Mouse (Mus musculus): ENCODE data around the gene Iqca. TPM values are rescaled to one million over a fixed set of nuclear protein-coding genes. Genes with fewer than 3 reads are reported as not detected.

Iqca gene
- polyA plus RNA-seq, 1 experiment from 2014 or later, result 0.20 TPM

DNA sequence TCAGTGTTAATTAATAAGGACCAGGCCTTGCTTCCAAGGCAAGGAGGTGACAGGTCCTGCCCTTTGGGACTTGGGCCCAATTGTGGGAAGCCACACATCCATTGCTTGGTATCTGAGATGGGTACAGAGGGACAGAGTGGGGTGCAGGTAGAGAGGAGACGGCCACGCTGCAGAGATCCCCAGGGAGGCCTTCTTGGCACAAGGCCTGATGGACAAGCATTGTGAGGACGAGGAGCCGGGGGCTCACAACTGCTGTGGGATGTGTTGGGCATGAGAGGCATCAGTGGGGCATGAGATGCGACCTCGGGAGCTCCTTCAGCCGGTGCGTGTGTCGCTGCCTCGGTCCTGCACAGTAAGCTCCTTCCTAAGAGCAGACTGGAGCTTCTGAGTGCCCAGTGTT, 66.7 kb downstream of the Iqca start:
- no peak overlapping the region for H3K4me3 ChIP-seq
- no peak for DNase-seq (ENCODE audit: low spot score)
- H3K27ac ChIP-seq (replicated peaks), result 0 out of 2 replicates have a peak overlapping the region, but pooled peaks have one; percentile 3
- WGBS, result 81% methylated on average over 10 of the region's 10 CpGs
- peaks cover 20% of the 10 kb centered on the region; the same call in 1 of the 2 replicates for H3K4me1 ChIP-seq
- no peaks in the 10 kb centered on the region for H3K36me3 ChIP-seq (replicated peaks)
- no peaks in the 10 kb centered on the region for H3K27me3 ChIP-seq (replicated peaks; ENCODE audit: low read depth, poor library complexity, severe bottlenecking)
- peaks cover 2% of the 10 kb centered on the region; the same call in 1 of the 2 replicates for H3K9me3 ChIP-seq

DNA sequence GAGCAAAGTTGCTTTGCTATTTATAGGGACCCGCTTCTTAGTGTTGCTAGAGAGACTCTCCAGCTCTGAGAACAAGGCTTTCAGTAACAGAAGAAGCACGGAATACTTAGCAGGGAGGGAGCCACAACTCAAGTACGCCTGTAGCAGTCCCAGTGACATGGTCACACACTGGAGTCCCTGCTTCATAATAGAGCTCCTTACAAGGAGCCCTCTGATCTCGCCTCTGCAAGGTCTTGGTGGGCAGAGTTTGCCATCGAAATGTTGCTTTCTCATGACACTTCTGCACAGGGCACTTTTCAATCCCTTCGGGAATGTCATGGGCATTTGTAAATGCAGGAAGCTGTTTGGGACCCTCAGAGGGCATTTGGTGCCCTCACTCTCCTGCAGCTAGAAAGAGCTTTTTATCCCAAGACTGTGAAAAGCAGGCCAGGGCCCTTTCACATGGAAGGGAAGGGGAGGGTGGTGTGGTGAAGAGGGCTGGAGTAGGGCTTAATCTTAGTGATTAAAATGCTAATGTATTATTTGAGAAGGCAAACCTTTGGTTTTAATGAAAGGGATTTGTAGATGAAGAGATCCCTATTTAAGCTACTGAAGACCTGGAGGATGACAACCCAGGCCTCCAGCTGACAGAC, 67.6 kb downstream of the Iqca start:
- Histone ChIP-seq H3K4me3 (no peak overlapping the region), H3K27me3 (replicated peaks; ENCODE audit: low read depth, poor library complexity, severe bottlenecking) (no peaks in the 10 kb centered on the region), H3K9me3 (peaks cover 2% of the 10 kb centered on the region; the same call in 1 of the 2 replicates), H3K27ac (replicated peaks) (no peak overlapping the region), H3K36me3 (replicated peaks) (no peaks in the 10 kb centered on the region), H3K4me1 (peaks cover 20% of the 10 kb centered on the region; the same call in 1 of the 2 replicates)
- no peak for DNase-seq (ENCODE audit: low spot score)
- 45% methylated on average over 6 of the region's 6 CpGs for WGBS

DNA sequence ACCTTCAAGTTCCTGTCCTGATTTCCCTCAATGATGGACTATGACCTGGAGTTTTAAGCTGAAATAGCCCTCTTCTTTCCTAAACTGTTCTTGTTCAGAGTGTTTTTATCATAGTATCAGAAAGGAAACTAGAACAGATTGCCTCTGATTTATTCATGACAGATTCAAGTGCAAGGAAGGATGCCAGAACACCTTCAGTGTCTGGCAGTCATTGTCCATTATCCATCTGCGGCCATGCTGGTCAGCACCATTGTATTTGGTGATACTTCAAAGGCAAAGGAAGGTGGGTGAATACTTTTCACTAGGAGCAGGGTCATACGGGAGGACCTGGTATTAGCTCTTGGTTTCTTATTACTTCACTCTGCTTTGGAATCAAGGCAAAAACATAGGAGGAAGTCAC, 76.9 kb downstream of the Iqca start:
- no peak for DNase-seq (ENCODE audit: low spot score)
- Histone ChIP-seq H3K4me1 (no peaks in the 10 kb centered on the region; the same call in 1 of the 2 replicates), H3K9me3 (no peaks in the 10 kb centered on the region), H3K27me3 (replicated peaks; ENCODE audit: low read depth, poor library complexity, severe bottlenecking) (no peaks in the 10 kb centered on the region), H3K27ac (replicated peaks) (no peak overlapping the region), H3K4me3 (no peak overlapping the region), H3K36me3 (replicated peaks) (no peaks in the 10 kb centered on the region)
- 90% methylated on average over 2 of the region's 2 CpGs for WGBS

DNA sequence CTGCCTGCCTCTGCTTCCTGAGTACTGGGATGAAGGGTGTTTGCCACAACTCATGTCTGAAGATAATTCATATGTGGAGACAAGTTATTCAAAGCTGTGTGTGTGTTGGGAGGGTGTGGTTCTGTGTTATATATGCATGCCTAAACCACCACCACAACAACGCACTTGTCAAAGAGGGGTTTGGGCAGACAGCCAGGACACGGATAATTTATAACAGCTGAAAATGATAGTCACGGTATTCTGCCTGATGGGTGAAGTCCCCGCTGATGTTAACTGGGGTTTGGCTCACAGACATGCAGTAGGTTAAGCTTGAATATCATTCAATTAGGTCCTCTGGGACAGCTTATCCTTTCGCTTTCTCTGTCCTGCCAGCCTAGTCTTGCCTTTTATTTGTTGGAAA, 78.4 kb downstream of the Iqca start:
- Histone ChIP-seq H3K4me1 (peaks cover 5% of the 10 kb centered on the region; the same call in 1 of the 2 replicates), H3K36me3 (replicated peaks) (no peaks in the 10 kb centered on the region), H3K4me3 (no peak overlapping the region), H3K27me3 (replicated peaks; ENCODE audit: low read depth, poor library complexity, severe bottlenecking) (no peaks in the 10 kb centered on the region), H3K27ac (replicated peaks) (no peak overlapping the region), H3K9me3 (no peaks in the 10 kb centered on the region)
- 75% methylated on average over 5 of the region's 5 CpGs for WGBS
- no peak for DNase-seq (ENCODE audit: low spot score)

DNA sequence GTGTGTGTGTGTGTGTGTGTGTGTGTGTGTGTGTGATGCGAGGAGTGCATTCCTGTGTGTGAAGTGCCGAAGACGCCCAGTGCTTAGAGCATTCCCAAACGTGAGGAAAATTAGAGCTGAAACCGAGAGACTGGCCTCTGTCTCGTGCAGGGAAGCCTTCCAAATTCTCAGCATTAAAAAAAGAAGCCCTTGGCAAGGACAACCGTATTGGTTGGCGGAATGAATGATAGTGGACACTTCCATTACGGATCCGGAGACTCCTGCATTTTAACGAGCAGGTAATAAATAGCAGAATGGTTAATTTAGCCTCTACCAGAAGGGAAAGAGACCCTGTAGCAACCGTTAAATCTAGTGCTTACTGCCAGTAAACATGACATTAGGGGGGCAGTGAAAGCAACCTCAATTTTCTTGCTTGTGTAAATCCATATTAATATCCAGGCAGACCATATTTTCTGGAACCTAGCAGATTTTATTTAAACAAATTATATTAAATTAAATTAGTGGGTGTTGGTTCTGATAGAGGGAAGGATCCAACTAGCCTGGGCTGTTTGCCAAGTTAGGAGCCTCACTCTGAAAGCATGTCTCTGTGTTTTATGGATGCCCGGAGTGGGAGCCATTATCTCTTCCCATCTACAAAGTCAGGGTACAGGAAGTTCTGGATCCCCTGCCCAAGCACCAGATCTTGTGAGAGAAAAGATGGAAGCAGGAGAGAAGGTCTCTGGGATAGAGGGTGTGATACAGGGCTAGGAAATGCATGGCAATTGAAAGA, 81.2 kb downstream of the Iqca start:
- H3K27ac ChIP-seq (replicated peaks), result no peak overlapping the region
- H3K9me3 ChIP-seq, result no peaks in the 10 kb centered on the region
- no peak for DNase-seq (ENCODE audit: low spot score)
- 88% methylated on average over 13 of the region's 13 CpGs for WGBS
- no peaks in the 10 kb centered on the region for H3K36me3 ChIP-seq (replicated peaks)
- H3K4me1 ChIP-seq, result peaks cover 9% of the 10 kb centered on the region
- peaks cover 6% of the 10 kb centered on the region; the same call in 1 of the 2 replicates for H3K27me3 ChIP-seq (replicated peaks; ENCODE audit: low read depth, poor library complexity, severe bottlenecking)
- no peak overlapping the region for H3K4me3 ChIP-seq

DNA sequence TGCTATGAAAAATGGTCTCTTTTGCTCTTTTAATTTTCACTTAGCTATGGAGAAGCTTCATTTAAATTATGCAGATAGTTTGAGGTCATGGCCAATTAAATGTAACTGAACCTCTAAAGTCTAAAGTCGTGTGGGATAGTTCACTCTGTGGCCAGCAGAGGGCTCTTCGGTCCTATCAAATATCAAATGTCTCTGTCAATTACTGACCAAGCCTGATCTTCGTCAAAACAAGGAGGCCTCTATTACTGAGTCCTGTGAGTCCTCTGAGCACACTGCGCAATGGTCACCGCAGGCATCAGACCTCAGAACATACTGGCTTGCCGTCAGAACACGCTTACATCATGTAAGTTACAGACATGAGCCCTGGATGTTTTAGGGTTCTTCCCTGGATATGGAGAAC, 92.6 kb downstream of the Iqca start:
- no peaks in the 10 kb centered on the region for H3K9me3 ChIP-seq
- peaks cover 27% of the 10 kb centered on the region for H3K27me3 ChIP-seq (replicated peaks; ENCODE audit: low read depth, poor library complexity, severe bottlenecking)
- DNase-seq (ENCODE audit: low spot score), result peak; percentile 66
- peaks cover 15% of the 10 kb centered on the region for H3K4me1 ChIP-seq
- no peaks in the 10 kb centered on the region for H3K36me3 ChIP-seq (replicated peaks)
- no peak overlapping the region for H3K27ac ChIP-seq (replicated peaks)
- WGBS, result 21% methylated on average over 7 of the region's 7 CpGs
- no peak overlapping the region for H3K4me3 ChIP-seq

DNA sequence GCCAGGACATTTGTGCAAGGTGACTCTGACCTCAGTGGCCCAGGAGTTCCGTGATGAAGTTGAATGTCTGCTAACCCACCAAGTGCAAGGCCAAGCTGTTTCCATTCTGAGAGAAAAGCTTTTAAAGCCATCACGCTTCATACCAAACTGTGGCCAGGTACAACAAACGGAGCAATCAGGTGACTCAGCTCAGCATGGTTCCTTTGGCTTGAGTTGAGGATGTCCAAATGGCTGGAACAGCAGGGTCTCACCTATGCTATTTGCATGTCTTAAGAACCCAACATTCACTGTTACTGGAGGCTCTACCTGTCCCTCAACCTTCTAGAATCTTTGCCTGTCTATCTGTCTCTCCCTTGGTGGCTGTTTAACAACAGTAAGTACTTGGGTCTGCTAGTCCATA, 93.1 kb downstream of the Iqca start:
- 63% methylated on average over 3 of the region's 3 CpGs for WGBS
- no peaks in the 10 kb centered on the region for H3K9me3 ChIP-seq
- no peak for DNase-seq (ENCODE audit: low spot score)
- H3K36me3 ChIP-seq (replicated peaks), result no peaks in the 10 kb centered on the region
- no peak overlapping the region for H3K4me3 ChIP-seq
- peaks cover 16% of the 10 kb centered on the region for H3K4me1 ChIP-seq
- peaks cover 29% of the 10 kb centered on the region for H3K27me3 ChIP-seq (replicated peaks; ENCODE audit: low read depth, poor library complexity, severe bottlenecking)
- no peak overlapping the region for H3K27ac ChIP-seq (replicated peaks)

DNA sequence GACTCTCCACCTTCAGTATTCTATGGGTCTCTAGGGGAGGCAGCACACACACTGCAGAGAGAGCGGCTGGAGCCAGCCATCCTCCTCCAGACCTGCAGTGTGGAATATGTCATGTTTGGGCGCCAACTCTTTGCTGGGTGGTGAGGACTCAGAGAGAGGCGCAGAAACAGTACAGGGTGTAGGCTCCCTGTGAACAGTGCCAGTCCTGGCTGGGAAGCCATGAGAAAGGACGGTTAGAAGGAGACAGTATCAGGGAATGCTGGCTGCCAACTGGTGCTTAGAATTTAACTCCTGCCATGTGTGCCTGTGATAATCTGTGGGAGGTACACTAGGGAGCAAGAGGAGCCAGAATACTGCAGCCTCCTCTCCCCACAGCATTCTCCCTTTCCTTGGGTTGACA, 98.2 kb downstream of the Iqca start:
- H3K27me3 ChIP-seq (replicated peaks; ENCODE audit: low read depth, poor library complexity, severe bottlenecking), result peaks cover 40% of the 10 kb centered on the region
- H3K4me1 ChIP-seq, result peaks cover 47% of the 10 kb centered on the region
- H3K36me3 ChIP-seq (replicated peaks), result no peaks in the 10 kb centered on the region
- WGBS, result 88% methylated on average over 4 of the region's 4 CpGs
- no peak overlapping the region; the same call in 1 of the 2 replicates for H3K27ac ChIP-seq (replicated peaks)
- H3K9me3 ChIP-seq, result no peaks in the 10 kb centered on the region
- no peak for DNase-seq (ENCODE audit: low spot score)
- H3K4me3 ChIP-seq, result no peak overlapping the region

DNA sequence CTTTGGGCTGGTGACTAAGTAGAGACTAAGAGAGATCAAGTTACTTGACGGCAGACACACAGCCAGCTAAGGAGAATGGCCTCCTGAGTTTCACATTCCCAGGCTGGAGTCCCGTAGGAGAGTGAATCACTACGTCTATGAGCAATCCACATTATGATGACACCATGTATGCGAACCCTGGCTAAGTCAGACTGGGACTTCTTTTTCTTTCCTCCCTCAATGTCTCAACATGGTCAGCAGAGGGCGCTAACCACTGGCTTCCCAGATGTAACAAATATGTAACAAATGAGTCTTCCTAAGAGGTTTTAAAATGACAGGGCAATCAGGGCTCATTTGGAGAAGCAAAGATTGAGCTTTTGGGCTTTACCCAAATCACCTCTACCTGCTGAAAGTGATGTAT, 101.9 kb downstream of the Iqca start:
- peaks cover 52% of the 10 kb centered on the region for H3K4me1 ChIP-seq
- H3K27ac ChIP-seq (replicated peaks), result 0 out of 2 replicates have a peak overlapping the region, but pooled peaks have one; percentile 57

DNA sequence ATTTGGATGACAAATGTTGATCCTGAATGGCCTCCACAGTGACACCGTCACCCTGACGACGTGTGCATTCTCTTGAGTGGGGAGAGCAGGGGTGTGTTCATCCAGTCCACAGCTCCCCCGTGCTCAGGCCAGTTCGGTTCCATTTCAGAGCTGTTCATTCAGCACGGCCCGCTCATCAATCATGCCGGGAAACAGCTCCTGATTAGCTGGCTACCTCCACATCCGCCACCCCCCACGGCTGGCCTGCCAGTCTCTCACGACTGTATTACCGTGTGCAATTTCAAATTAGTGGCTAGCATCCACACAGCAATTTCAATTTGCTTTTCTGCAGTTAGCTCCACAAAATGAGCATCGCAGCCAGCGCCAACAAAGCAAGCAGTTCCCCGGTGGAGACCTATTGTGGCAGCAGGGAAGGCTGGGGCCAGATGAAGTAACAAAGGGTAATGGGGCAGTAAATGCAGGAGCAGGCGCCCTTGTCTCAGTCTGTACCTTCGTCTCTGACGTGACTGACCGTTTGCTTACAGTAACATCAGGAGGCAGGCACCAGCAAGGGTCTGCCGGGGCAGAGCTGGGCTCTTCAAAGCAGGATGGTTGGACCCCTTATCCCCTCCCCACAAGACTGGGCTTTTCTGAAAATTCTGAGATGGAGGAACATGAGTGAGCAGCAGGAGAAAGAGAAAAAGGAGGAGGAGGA, 103.0 kb downstream of the Iqca start:
- DNase-seq (ENCODE audit: low spot score), result no peak
- Histone ChIP-seq H3K9me3 (no peaks in the 10 kb centered on the region), H3K36me3 (replicated peaks) (no peaks in the 10 kb centered on the region), H3K4me3 (no peak overlapping the region), H3K27ac (replicated peaks) (peak overlapping the region; percentile 57), H3K4me1 (peaks cover 52% of the 10 kb centered on the region), H3K27me3 (replicated peaks; ENCODE audit: low read depth, poor library complexity, severe bottlenecking) (peaks cover 44% of the 10 kb centered on the region)
- 68% methylated on average over 20 of the region's 20 CpGs for WGBS

More for the DNA sequence above, 101.9 kb downstream of the Iqca start:
- H3K4me3 ChIP-seq, result no peak overlapping the region
- peak; percentile 64 for DNase-seq (ENCODE audit: low spot score)
- no peaks in the 10 kb centered on the region for H3K36me3 ChIP-seq (replicated peaks)
- no peaks in the 10 kb centered on the region for H3K9me3 ChIP-seq
- H3K27me3 ChIP-seq (replicated peaks; ENCODE audit: low read depth, poor library complexity, severe bottlenecking), result peaks cover 45% of the 10 kb centered on the region
- WGBS, result 31% methylated on average over 5 of the region's 5 CpGs

DNA sequence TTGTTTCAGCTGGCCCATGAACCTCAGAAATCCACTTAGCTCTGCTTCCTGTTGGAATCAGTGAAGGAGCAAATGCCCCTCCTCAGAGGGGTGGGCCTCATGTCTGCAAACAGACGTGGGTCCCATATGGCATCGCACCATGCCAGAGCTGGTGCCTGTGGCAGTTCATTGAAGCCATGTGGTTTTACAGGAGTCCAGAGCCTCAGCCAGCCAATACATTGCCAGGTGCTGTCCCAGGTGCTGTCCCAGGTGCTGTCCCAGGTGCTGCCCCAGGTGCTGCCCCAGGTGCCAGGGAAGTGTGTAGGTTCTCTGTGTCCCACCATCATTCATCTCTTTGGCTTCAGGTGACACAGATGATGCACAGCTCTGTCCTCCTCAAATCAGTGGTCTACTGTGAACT, 124.9 kb downstream of the Iqca start:
- Histone ChIP-seq H3K36me3 (replicated peaks) (no peaks in the 10 kb centered on the region), H3K27me3 (replicated peaks; ENCODE audit: low read depth, poor library complexity, severe bottlenecking) (peaks cover 23% of the 10 kb centered on the region), H3K4me1 (peaks cover 5% of the 10 kb centered on the region; the same call in 1 of the 2 replicates), H3K4me3 (no peak overlapping the region), H3K9me3 (no peaks in the 10 kb centered on the region), H3K27ac (replicated peaks) (no peak overlapping the region)
- DNase-seq (ENCODE audit: low spot score), result peak; percentile 49
- WGBS, result 61% methylated on average over 2 of the region's 2 CpGs

DNA sequence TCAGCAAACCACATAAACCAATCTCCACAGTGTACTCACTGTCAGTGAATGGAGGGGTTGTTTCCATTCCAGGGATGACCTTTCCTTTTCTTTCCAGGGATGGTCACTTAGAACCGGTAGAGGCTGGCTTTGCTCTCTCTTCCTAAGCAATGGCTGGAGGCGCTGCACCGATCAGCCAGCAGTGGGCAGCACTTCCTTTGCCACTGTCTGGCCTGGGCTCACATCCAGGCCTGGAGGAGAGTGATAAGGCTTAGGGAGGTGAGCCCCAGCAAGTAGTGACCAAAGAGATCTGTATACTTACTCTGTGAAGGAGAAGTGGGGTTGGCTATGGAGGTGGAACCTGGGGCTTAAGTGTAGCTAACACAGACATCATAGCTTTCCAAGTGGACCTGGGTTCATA, 126.3 kb downstream of the Iqca start:
- Histone ChIP-seq H3K27ac (replicated peaks) (no peak overlapping the region), H3K36me3 (replicated peaks) (no peaks in the 10 kb centered on the region), H3K4me3 (no peak overlapping the region), H3K9me3 (no peaks in the 10 kb centered on the region), H3K4me1 (peaks cover 5% of the 10 kb centered on the region; the same call in 1 of the 2 replicates), H3K27me3 (replicated peaks; ENCODE audit: low read depth, poor library complexity, severe bottlenecking) (peaks cover 23% of the 10 kb centered on the region)
- 20% methylated on average over 3 of the region's 3 CpGs for WGBS
- peak; percentile 54 for DNase-seq (ENCODE audit: low spot score)

All from embryonic facial prominence, embryonic 10.5 days (tissue).